Mouse (Mus musculus): ENCODE measurements at regions not wholly inside any gene's neighbourhood (a gene's known extent, or its start where the extent isn't known, plus 50 kb on each side); places are given as distances from the start of the nearest gene placed in this dataset.

DNA sequence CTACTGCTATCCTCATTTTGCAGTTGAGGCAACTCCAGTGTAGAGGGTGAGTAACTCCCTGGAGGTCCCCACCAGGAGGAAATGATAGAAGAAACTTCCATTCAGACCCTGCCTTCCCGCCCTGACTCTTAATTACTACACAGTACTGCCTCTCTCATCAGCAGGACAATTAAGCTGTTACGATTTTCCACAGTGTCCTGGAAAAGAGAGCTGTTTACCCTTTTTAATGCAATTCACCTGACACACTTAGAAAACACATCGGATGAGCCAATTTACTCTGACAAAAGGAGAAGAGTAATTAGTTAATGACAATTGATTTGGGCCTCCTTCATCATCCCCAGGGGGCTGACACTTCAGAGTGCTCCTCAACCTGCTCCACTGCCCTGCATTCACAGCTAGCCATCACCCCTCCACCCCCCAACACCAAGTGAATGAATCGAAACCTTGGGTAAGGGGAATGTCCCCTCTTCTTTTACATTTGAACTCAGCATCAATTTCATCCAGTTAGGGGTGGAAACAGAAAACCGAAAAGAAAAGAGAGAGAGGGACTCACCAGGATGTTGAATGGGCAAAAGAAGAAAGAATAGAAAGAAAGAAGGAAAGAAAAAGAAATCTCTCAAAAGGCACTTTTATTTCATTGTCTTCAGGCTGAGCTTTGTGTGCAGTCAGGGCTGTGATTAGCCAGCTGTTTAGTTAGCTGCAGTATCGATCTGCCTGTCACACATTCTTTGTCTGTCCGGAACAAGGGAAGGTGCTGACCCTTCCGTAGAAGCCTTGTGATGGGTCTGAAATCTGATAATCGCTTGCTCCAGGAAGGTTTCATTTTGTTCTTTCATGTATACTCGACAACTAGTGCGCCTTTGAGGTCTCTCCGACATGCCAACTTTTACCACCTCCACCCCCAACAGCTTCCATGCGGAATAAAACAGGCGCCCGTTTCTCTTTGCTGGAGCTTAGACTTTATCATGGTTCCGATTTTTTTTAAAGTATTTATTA is 482.6 kb upstream of the Tenm4 start:
- intact Hi-C loops (cut with DNase I) = no loop called here

DNA sequence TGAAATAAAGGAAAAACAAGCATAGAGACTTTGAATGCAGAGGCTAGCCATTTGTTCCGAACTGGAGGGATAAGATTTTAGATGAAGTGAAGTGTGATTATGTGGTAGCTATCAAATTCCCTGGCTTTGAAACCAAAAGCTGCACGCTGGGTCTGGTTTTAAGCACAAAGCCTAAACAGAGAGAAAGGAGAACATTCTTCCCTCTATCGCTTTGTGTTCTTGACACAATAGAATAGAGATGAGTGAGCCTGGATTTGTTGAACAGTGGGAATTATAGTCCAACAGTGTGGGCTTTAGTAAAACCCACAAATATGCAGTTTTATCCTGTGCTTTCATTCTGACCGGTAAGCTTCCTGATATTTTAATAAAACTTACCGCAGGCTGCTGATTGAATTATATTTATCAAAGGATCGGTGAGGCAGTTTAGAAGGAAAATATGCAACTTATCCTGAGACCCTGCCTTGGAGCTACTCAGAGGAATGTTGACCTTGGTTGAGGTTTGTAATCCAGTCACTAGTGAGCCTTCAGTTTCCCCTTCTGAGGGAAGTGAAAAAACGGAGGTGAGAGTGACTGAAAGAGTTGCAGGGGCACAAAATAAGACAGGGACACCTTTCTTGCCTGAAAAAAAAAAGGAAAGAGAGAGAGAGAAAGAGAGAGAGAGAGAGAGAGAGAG is 481.7 kb upstream of the Tenm4 start:
- no peak for DNase-seq
- intact Hi-C loops (cut with DNase I) = no loop called here

More for the DNA sequence above, 482.6 kb upstream of the Tenm4 start:
- no peak for DNase-seq

DNA sequence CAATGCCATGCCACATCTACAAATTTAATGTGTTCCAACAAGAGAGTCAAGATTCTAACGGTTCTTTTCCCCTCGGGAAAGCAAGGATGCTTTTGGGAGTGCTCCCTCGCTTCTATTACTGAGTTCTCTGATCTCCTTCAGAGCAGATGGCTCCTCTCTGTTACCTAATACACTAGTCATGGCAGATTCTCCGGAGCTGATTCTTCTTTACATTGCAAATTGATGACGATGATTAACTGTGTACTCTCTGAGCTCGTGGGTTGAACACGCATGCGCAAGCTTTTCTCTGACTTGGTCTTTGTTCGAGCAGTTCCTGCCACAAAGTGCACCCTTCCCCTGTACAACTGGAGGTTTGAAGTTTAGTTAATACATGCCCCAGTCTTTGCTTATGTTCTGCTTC is 471.5 kb upstream of the Tenm4 start:
- no peak for DNase-seq
- intact Hi-C loops (cut with DNase I) = no loop called here

GRCm38 (mm10) chr7:95710088-95710487 is 461.0 kb upstream of the Tenm4 start:
- intact Hi-C loops (cut with DNase I) = no loop called here
- DNase-seq = no peak

DNA sequence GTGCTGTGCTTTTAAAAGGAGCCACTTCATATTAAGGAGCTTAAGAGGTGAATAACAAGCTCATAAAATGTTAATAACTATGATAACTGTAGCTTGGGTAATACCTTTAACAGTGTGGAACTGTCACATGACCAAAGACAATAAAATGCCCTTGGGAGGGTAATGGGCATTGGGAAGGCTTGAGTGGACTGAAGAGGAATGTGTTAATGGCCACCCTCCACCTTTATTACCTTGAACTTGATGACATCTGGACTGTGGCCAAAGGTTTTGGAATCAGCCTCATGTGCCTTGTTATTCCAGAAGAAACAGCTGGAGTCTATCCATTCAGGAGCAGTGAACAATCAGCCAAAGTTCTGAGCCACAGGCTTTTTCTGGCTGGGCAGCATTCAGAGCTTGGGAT is 451.0 kb upstream of the Tenm4 start:
- intact Hi-C loops (cut with DNase I) = no loop called here
- DNase-seq = peak in 1 of 2 experiments; percentile 3

- intact Hi-C loops (cut with DNase I) = no loop called here
- DNase-seq = no peak
Measured at GRCm38 (mm10) chr7:95725716-95726487, 445.1 kb upstream of the Tenm4 start.

GRCm38 (mm10) chr7:95733807-95734206 is 437.2 kb upstream of the Tenm4 start:
- DNase-seq = no peak
- intact Hi-C loops (cut with DNase I) = no loop called here

DNA sequence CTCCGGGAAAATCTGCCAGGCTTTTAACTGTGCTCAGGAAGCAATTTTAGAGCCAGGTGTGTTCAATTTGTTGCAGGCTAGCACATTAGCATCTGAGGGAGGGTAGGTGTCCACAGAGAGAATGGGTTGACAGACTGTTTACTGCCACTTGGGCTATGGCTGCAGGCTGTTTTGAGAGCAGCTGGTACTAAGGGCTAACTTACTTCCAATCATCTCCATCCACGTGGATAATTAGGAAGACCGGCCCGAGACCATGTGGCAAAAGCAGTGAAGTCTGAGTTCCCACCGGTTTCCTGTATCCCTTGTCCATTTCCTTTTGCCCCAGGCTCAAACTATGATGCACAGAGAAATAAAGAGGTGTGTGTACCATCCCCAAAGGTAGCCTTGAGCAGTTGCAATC is 436.5 kb upstream of the Tenm4 start:
- no peak for DNase-seq
- intact Hi-C loops (cut with DNase I) = no loop called here

DNA sequence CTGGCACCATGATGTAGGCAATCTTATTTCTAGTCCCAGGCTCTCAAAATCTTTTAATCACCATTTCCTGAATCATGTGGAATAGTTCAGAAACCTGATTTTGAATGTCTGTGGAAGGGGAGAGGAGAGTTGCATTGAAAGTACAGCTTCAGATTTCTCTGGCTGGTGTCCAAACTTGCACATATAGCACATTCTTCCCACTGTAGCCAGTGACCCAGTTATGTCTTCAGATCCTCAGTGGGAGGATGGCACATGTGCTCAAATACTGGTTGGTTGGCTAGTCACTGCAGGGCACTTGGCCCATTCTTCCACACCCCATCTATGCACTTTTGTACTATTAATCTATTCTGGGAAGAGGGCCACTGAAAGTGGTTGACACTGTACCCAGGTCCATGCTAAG is 434.3 kb upstream of the Tenm4 start:
- DNase-seq = no peak
- intact Hi-C loops (cut with DNase I) = no loop called here

- intact Hi-C loops (cut with DNase I) = no loop called here
- no peak for DNase-seq
Measured at GRCm38 (mm10) chr7:95738725-95739245, 432.3 kb upstream of the Tenm4 start.

- no peak for DNase-seq
- intact Hi-C loops (cut with DNase I) = no loop called here
Measured at GRCm38 (mm10) chr7:95739779-95740178, 431.3 kb upstream of the Tenm4 start.

DNA sequence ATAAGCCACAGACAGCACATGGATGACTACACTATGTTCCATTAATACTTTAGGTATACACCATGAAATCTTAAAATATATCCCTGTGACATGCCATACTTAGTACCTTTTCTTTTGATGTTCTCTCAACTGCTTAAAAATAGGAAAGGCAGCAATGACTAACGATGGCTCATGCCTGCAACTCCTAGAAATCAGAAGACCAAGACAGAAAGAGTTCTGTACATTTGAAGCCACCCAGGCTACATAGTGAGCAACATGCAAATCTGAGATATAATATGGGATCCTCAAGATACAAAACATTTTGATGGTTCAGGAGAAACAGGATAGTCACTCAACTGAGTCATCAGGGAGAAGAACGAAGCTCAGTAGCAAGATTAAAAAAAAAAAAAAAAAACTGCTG is 412.7 kb upstream of the Tenm4 start:
- intact Hi-C loops (cut with DNase I) = no loop called here
- no peak for DNase-seq

DNA sequence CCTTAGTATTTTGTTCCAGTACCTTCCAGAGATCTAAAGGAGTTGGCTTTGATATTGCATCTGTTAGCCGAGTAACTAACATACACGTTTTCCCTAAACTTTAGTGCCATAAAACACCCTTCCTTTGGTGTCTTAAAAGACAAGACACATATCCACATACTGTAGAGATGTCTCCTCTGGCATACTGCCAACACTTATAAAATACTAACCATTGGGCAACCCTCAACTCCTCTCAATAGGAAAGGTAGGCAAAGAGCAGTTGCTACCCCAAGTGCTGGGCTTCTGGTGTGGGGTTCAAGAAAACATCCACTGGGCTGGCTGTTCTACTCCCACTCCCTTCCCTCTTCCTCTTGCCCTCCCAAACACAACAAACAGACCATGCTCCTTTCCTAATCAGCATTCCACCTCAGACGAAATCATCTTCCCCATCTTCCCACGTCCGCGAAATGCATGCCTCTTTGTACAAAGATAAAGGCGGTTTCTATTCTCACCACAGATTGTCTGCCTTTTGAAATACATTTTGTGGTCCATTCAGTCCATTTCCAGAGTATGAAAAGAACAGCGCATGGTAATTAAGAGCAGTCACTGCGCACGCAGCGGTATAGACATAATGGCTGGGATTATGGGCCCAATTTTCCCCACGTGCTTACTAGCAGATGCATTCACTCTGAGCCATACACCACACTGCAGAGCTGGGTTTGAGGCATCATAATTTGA is 409.9 kb upstream of the Tenm4 start:
- intact Hi-C loops (cut with DNase I) = no loop called here
- DNase-seq = no peak

GRCm38 (mm10) chr7:95766356-95767150 is 404.5 kb upstream of the Tenm4 start:
- intact Hi-C loops (cut with DNase I) = no loop called here
- DNase-seq = no peak

DNA sequence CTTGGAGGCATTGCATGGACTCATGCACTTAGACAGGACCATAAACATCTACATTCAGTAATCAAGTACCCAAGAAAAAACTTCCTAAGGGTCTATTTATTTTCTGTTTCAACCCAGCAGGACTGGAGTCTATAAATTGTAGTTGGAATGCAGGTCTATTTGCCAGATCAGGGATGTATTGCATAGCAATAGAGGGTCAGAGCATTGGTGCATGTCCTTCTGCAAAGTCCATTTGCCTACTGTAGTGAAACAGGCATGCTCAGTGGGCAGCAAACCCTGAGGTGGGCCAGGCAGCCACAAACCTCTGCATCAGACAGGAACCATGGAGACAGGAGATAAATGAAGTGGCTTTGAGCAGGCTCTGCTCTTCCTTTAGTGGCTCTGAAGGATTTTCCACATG is 386.5 kb upstream of the Tenm4 start:
- DNase-seq = no peak
- intact Hi-C loops (cut with DNase I) = no loop called here

DNA sequence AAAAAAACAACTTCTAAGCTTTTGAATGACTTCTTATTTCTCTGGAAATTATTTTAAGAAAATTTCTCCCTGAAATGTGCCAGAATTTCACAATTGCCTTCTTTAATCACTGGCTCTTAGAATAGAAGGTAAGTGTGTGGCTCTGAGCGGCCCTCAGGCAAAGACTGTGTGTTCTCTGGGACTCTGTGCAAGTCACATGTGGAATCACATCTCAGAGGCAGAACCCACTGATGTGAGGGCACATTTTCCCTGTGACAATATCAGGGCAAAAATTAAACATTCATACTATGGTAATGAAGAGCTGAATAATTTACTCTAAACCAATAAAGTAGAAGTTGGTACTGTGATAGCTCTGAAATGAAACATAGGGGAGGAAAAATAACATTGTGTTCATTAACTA is 383.5 kb upstream of the Tenm4 start:
- no peak for DNase-seq
- intact Hi-C loops (cut with DNase I) = no loop called here

- DNase-seq = no peak
- intact Hi-C loops (cut with DNase I) = no loop called here
Measured at GRCm38 (mm10) chr7:95787951-95788350, 383.1 kb upstream of the Tenm4 start.

DNA sequence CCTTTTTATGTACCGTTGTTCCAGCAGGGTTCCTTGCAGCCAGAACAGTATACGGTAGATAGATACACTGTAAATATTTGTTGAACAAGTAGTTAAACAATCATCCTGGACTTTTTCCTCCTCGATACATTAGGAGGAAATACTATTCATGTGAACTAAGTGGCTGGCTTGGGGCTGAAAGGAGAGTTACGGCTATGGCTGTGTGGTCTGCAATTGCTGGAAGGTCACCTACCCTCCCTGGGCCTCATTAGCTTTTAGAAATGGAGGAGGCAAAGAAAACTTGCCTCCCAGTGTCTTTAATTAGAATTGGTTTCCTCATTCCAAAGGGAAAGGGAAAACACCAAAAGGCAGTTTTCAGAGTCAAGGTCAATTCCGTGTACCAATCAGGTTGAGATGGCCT is 381.6 kb upstream of the Tenm4 start:
- intact Hi-C loops (cut with DNase I) = no loop called here
- DNase-seq = no peak

DNA sequence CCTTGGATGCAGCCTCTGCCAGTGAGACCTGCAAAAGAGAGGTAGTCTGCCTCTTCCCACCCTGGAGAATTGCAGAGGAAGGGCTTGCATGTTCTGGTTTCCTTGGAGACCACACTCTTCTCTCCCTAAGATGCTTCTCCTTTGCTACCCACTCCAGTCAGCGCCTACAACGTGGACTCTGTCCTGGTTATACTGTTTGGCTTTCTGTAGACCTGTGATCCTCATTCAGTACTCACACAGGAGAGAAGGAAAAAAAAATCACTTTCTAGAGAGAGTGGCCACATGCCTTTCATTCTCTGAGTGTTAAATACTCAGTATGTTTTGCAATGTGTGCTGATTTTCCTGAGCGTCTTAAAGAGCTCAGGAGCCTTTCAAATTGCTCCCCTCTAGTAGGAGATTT is 372.0 kb upstream of the Tenm4 start:
- DNase-seq = no peak
- intact Hi-C loops (cut with DNase I) = no loop called here

- intact Hi-C loops (cut with DNase I) = no loop called here
- DNase-seq = no peak
Measured at GRCm38 (mm10) chr7:95809626-95810025, 361.4 kb upstream of the Tenm4 start.
